Mouse (Mus musculus) liver, postnatal 0 days (tissue): Measurements from ENCODE around the gene Esr1.

ENCODE experiments used
- CTCF ChIP-seq: sonication (generic); IDR thresholded peaks from 2 replicates; pipeline ENCODE4 v1.5.1; 2016; ENCODE audit warnings: antibody characterized with exemption, low read depth
- EP300 ChIP-seq: IDR thresholded peaks from 2 replicates; pipeline ENCODE4 v1.6.1; 2016; ENCODE audit warnings: antibody characterized with exemption, low read depth, mild to moderate bottlenecking

DNA sequence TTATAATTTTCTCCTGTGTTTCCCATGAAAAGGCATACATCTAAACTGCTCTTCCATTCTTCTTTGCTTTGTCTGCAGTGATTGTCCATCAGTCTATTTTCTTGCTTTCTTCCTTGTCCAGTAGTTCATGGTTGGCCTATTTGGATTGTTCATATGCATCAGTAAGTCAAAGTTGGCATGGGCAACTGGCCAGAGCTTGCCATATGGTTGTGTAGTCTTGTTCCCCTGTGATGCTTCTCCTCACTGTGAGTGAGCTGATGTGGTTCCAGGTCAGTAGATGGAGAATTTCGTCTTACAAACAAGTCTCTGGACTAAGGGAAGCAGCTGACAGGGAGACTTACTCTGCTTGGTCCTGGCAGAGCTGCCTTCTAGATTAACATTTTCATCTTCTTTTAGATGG is 270.0 kb downstream of the Esr1 start:
- TF ChIP-seq CTCF (no peak), EP300 (no peak)
